Mouse (Mus musculus): ENCODE results near the gene Asrgl1. TPM values are rescaled to one million over a fixed set of nuclear protein-coding genes. Genes with fewer than 3 reads are reported as not detected.
A peak's percentile ranks its signal among the peaks of the same experiment; 100 is the strongest.

The Asrgl1 gene
- total RNA-seq, 1 experiment from 2014 or later: 12.2 TPM

DNA sequence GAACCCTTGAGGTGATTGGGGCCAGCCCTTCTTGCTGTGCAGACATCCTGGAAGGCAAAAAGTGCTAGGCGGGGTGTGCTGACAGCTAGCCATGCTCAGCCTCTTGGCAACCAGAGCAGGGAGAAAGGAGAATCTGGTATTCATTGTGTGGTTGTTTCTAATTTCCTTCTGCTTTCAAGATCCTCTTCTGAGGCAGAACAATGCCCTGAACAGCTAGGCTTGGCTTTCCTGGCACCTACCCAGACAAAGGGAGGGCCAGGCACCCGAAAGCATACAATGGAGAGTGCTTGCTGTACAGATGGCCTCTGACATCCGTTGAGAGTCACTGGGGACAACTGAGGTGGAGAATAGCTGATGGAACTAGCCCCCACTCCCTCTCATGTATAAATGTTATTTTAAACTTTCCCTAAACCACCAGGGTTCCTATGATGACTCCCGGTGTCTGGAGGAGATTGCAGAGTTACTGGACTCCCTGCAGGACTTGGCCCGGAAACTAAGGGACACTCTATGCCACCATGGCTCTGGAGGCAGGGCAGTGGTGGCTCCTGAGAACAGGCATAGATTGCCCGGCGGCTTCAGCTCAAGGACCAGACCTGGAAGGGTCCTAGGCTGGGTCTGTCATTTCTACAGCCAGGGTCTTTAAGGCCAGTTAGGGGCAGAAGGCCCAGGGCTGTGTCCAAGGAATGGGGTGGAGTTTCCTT, 63.8 kb downstream of the Asrgl1 start:
- DNase-seq: peak; percentile 42

GRCm38 (mm10) chr19:9070316-9070715, 65.1 kb downstream of the Asrgl1 start:
- DNase-seq: no peak

DNA sequence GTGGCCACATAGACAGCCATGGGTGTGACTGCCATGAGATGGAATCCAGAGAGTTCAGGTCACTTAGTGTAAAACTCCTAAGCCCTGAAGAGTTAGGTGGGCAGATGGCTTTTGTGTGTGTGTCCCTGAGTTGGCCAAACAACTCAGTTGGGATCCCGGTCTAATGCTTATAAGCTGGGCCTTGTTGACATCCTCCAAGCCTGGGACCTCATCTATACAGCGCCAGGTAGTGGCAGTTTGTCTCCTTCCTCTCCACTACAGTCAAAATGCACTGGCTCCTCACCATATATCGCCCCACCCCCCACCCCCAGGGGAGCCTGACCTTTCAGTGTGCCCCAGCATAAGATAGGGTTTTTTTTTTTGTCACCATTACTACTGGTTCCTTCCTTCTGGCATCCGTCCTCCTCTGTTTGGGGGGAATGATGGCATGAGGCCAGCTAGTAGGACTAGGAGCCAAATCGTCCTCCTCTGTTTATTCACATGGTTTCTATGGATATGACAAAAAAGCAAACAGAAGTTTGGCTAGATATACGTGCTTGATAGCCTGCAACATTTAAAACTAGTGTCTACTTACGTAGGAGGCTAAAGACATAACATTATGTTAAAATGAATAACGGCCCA, 65.6 kb downstream of the Asrgl1 start:
- no peak for DNase-seq

DNA sequence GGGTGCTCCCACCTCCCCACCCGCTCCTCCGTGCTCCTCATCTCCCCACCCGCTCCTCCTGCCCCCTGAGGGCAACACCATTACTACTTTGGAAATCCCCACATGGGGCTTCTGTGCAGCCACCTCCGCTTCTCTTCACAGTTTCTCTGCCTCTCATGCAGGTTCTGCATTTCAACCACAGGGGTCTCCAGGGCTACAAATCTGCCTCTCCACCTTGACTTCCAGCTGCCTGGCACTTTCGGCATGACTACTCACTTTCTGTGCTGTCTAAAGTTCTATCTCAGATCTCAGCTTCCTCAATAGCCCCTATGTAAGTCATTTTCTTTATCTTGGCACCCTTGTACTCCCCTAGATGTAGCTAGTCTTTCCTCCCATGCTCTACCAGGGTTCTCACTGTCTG, 68.1 kb downstream of the Asrgl1 start:
- DNase-seq: no peak

DNA sequence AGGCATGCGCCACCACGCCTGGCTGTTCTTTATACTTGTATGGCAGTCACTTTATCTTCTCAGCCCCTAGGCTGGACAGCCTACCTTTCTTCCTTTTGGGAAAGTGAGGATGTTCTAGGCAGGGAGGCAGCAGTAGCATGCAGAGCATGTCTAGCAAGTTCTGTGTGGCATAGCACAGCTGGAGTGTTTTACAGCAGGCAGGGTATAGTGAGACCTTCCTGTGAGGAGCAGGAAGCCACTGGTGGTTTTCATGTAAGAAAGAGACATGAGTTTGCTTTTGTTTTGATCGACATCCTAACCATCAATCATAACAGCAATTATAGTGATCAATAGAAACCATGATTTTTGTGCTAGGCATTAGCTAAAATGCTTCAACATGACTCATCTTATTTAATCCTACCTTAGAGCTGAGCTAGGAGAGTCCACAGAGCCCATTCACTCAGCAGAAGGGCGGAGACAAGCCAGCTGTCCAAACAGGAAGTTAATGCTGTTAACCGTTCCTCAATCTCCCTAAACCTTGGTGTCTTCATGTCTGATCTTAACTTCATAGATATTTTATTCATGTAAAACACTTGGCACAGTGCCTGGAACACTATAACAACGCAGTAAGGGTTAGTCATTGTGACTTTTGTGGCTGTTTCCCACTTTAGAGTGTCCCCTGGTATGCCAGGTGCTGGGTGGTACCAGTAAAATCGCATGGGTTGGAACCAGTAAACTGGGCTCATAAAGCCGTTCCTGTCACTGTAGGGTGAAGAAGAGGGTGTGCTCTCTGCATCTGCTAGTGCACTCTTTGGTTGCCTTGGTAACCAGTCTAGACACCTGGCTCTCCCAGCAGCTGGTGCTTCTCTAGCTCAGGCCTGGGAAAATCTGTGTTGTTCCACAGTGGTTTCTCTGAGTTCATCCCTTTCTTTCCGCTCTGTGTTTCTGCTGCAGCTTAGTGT, 69.5 kb downstream of the Asrgl1 start:
- no peak for DNase-seq

GRCm38 (mm10) chr19:9063831-9064230, 71.6 kb downstream of the Asrgl1 start:
- no peak for DNase-seq

DNA sequence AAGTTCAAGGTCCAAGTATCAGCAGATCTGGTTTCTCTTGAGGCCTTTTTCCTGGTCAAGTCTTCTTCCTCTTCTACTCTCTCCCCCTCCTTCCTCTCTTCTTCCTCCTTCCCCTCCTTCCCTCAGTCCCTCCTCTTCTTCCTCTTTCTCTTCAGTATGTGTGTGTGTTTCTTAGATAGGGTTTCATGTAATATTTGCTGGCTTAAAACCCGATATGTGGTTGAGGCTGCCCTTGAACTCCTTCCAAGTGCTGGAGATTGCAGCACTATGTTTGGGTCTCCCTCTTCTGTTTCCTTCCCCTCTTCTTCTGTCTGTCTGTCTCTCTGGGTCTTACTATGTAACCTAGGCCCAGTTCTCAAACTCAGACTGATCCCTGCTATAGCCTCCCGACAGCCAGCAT, 72.6 kb downstream of the Asrgl1 start:
- no peak for DNase-seq

- peak; percentile 82 for DNase-seq
Observed at GRCm38 (mm10) chr19:9061221-9061893, 74.1 kb downstream of the Asrgl1 start.

- DNase-seq: no peak
Observed at GRCm38 (mm10) chr19:9060103-9060502, 75.3 kb downstream of the Asrgl1 start.

Other genes with a start within 250 kb of the Asrgl1 start
- gene 1810009A15Rik, start 246.8 kb downstream of the Asrgl1 start, total RNA-seq (2021): 48.8 and 57.4 TPM in 2 replicates
- gene Gm49416, start 246.7 kb downstream of the Asrgl1 start, total RNA-seq (2021): not detected in 2 replicates
- 23.5 and 26.7 TPM in 2 replicates for gene Ints5, start 242.6 kb downstream of the Asrgl1 start, total RNA-seq (2021)
- 196 and 200 TPM in 2 replicates for gene Ganab, start 237.6 kb downstream of the Asrgl1 start, total RNA-seq (2021)
- gene B3gat3, start 215.3 kb downstream of the Asrgl1 start, total RNA-seq (2021): 58.5 and 60.9 TPM in 2 replicates
- 33.4 and 33.8 TPM in 2 replicates for gene Rom1, start 206.3 kb downstream of the Asrgl1 start, total RNA-seq (2021)
- gene Eml3, start 206.1 kb downstream of the Asrgl1 start, total RNA-seq (2021): 57.2 and 67.5 TPM in 2 replicates
- gene Mta2, start 193.8 kb downstream of the Asrgl1 start, total RNA-seq (2021): 98.6 and 104 TPM in 2 replicates
- gene Tut1, start 181.8 kb downstream of the Asrgl1 start, total RNA-seq (2021): 23.1 and 23.6 TPM in 2 replicates
- 327 and 416 TPM in 2 replicates for gene Eef1g, start 168.6 kb downstream of the Asrgl1 start, total RNA-seq (2021)
- 93.0 and 106 TPM in 2 replicates for gene Ahnak, start 146.4 kb downstream of the Asrgl1 start, total RNA-seq (2021)
- not detected in 2 replicates for gene Scgb1a1, start 47.7 kb downstream of the Asrgl1 start, total RNA-seq (2021)

Measured in adrenal gland, postnatal 25 days (tissue).